Comparison of ENCODE assay signal across 8 mouse cellular contexts in the genomic region with DNA sequence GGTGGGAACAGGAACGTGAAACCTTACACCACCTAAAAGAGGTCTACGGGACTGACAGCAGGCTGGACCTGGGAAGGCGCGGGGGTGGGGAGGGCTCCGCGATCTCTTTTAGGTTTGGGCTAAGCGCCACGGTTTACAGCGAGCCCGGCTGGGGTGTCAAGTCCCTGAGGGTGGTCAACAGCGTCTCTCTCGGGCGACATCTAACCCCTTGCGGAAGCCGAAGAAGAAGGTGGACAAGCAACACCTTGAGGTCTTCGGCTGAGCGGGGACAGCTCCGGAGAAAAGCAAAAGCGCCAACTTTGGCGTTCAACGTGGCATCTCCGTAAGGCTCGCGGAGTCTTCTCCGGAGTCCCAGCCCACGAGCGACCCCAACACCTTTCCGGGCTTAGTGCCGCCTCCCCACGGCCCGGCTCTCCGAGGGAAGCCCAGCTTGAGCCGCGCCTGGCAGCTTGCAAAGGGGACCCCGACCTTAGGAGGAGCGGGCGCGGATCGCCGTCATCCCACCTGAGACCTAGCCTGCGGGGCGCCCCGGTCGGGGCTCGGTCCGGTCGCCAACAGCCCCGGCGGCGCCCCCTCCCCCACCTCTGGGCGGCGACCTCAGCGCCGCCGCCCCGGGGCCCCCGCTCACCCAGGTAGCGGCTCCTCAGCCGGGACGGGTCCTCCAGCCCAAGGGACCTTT. TPM values are rescaled to one million over a fixed set of nuclear protein-coding genes. Genes with fewer than 3 reads are reported as not detected.
DNase-seq lines count a peak whose midpoint lies in the region; ATAC-seq and TF ChIP-seq lines count a peak whose summit lies in the region.

No protein-coding gene starts in this region.

- H3K4me3 ChIP-seq in CH12.LX (replicated peaks in 1 of 3; ENCODE audit: low read depth in 2 of 3, low read length in 2 of 3, poor library complexity in 1 of 3): peak overlapping the region; percentile 77 to 97 (median 88)
- peak overlapping the region; percentile 94 for H3K4me3 ChIP-seq in forebrain, embryonic 10.5 days
- peak overlapping the region; percentile 85 for H3K4me3 ChIP-seq in heart, postnatal 0 days (ENCODE audit: low read depth, low read length)
- H3K4me3 ChIP-seq in liver, postnatal 0 days (ENCODE audit: low read depth, low read length): peak overlapping the region; percentile 98
- peak overlapping the region; percentile 94 for H3K4me3 ChIP-seq in neural tube, embryonic 14.5 days (ENCODE audit: low read depth, low read length)
- H3K4me3 ChIP-seq in thymus, adult 2 months (ENCODE audit: control insufficient read depth, insufficient read depth, low read length): peak overlapping the region; percentile 72

- TF ChIP-seq POLR2A in CH12.LX (IDR thresholded peaks at IDR 0.05; ENCODE audit: low read depth, low read length): no peak
- TF ChIP-seq POLR2A in thymus, adult 2 months (IDR thresholded peaks at IDR 0.05; ENCODE audit: control insufficient read depth, extremely low read depth, insufficient read depth, low read length, poor library complexity): no peak

- H3K4me1 ChIP-seq in CH12.LX (ENCODE audit: control insufficient read depth in 1 of 2, insufficient read depth in 2 of 2): peaks cover 0 to 12% of the 10 kb centered on the region in 2 experiments; a peak in 2 of 4 replicates
- H3K4me1 ChIP-seq in forebrain, embryonic 10.5 days: peaks cover 18% of the 10 kb centered on the region
- no peaks in the 10 kb centered on the region for H3K4me1 ChIP-seq in heart, postnatal 0 days (ENCODE audit: control insufficient read depth, insufficient read depth)
- H3K4me1 ChIP-seq in liver, postnatal 0 days (ENCODE audit: insufficient read depth): no peaks in the 10 kb centered on the region
- peaks cover 4% of the 10 kb centered on the region; the same call in 1 of the 2 replicates for H3K4me1 ChIP-seq in neural tube, embryonic 14.5 days (ENCODE audit: control insufficient read depth, insufficient read depth, low read length)
- peaks cover 6% of the 10 kb centered on the region for H3K4me1 ChIP-seq in thymus, adult 2 months (replicated peaks; ENCODE audit: control insufficient read depth, insufficient read depth, low read length)

- under 1% methylated on average over 60 of the region's 60 CpGs for WGBS in forebrain, embryonic 10.5 days
- under 1% methylated on average over 57 of the region's 60 CpGs for WGBS in heart, postnatal 0 days
- under 1% methylated on average over 51 of the region's 60 CpGs for WGBS in liver, postnatal 0 days (ENCODE audit: insufficient replicate concordance)
- WGBS in neural tube, embryonic 14.5 days: under 1% methylated on average over 57 of the region's 60 CpGs
- under 1% methylated on average over 60 of the region's 60 CpGs for WGBS in thymus, adult 2 months

- H3K9ac ChIP-seq in CH12.LX (ENCODE audit: insufficient read depth, low read depth): peak overlapping the region; percentile 79
- H3K9ac ChIP-seq in heart, postnatal 0 days (replicated peaks; ENCODE audit: low read depth, low read length): peak overlapping the region; percentile 80
- peak overlapping the region; percentile 99 for H3K9ac ChIP-seq in liver, postnatal 0 days (replicated peaks)
- peak overlapping the region; percentile 74 for H3K9ac ChIP-seq in neural tube, embryonic 14.5 days (replicated peaks; ENCODE audit: low read depth, low read length)

- peak overlapping the region; percentile 41; the same call in 1 of the 2 replicates for H3K27ac ChIP-seq in CH12.LX (ENCODE audit: insufficient read depth, low read depth)
- peak overlapping the region; percentile 92 for H3K27ac ChIP-seq in forebrain, embryonic 10.5 days
- H3K27ac ChIP-seq in heart, postnatal 0 days (ENCODE audit: low read depth): peak overlapping the region; percentile 99
- peak overlapping the region; percentile 99 for H3K27ac ChIP-seq in liver, postnatal 0 days (ENCODE audit: low read depth)
- H3K27ac ChIP-seq in neural tube, embryonic 14.5 days (ENCODE audit: low read depth, low read length): peak overlapping the region; percentile 98
- H3K27ac ChIP-seq in thymus, adult 2 months (ENCODE audit: control insufficient read depth, insufficient read depth, low read length): peak overlapping the region; percentile 24; the same call in 1 of the 2 replicates

- H3K9me3 ChIP-seq in CH12.LX (replicated peaks; ENCODE audit: low read length): no peaks in the 10 kb centered on the region
- no peaks in the 10 kb centered on the region for H3K9me3 ChIP-seq in forebrain, embryonic 10.5 days
- H3K9me3 ChIP-seq in heart, postnatal 0 days (replicated peaks; ENCODE audit: control insufficient read depth, low read length): no peaks in the 10 kb centered on the region
- H3K9me3 ChIP-seq in liver, postnatal 0 days (ENCODE audit: low read length): no peaks in the 10 kb centered on the region
- no peaks in the 10 kb centered on the region for H3K9me3 ChIP-seq in neural tube, embryonic 14.5 days (ENCODE audit: control insufficient read depth, low read length)

- dilution Hi-C loops in CH12.LX (cut with MboI; ENCODE audit: extremely low pct_ligation_motif_present, extremely low pct_unique_long_range_greater_than_20kb, low sequenced_read_pairs): no loop called here

- DNase-seq in CH12.LX (ENCODE audit: extremely low read depth): peak; percentile 33
- peak; percentile 50 for DNase-seq in c-Kit-negative CD71-positive TER-119-positive erythroid progenitor cells, embryonic 14.5 days (ENCODE audit: low read depth, low spot score)
- DNase-seq in forebrain, embryonic 10.5 days (ENCODE audit: extremely low spot score, low spot score): peak; percentile 55
- peak; percentile 67 for DNase-seq in heart, postnatal 0 days (ENCODE audit: low spot score)
- peak; percentile 67 to 79 for DNase-seq in kidney, postnatal 4 days
- peak; percentile 71 for DNase-seq in liver, postnatal 0 days
- DNase-seq in thymus, adult 2 months: peak; percentile 61

- H3K4me2 ChIP-seq in CH12.LX (ENCODE audit: insufficient read depth, low read depth, poor library complexity, severe bottlenecking): peak overlapping the region; percentile 76
- H3K4me2 ChIP-seq in heart, postnatal 0 days (ENCODE audit: low read depth, low read length): peak overlapping the region; percentile 73
- H3K4me2 ChIP-seq in liver, postnatal 0 days (ENCODE audit: low read depth, low read length): peak overlapping the region; percentile 74
- H3K4me2 ChIP-seq in neural tube, embryonic 14.5 days (ENCODE audit: low read depth, low read length): peak overlapping the region; percentile 92

- peak; percentile 1; the same call in 1 of the 2 replicates for ATAC-seq in heart, postnatal 0 days (ENCODE audit: insufficient read depth, low read depth)
- ATAC-seq in liver, postnatal 0 days: peak; percentile 3; the same call in 1 of the 2 replicates
- no peak for ATAC-seq in neural tube, embryonic 14.5 days (ENCODE audit: low read depth)

- peaks cover 2% of the 10 kb centered on the region for H3K79me2 ChIP-seq in CH12.LX (replicated peaks; ENCODE audit: control insufficient read depth, extremely low read depth, insufficient read depth, poor library complexity, severe bottlenecking)

- no peak; the same call in 1 of the 2 replicates for TF ChIP-seq RAD21 in CH12.LX (IDR thresholded peaks at IDR 0.05; ENCODE audit: low read depth, low read length)

- no peak for TF ChIP-seq EP300 in CH12.LX (IDR thresholded peaks at IDR 0.05; ENCODE audit: low read length)
- TF ChIP-seq EP300 in heart, postnatal 0 days (IDR thresholded peaks at IDR 0.05; ENCODE audit: low read depth): no peak
- no peak for TF ChIP-seq EP300 in liver, postnatal 0 days (IDR thresholded peaks at IDR 0.05; ENCODE audit: low read depth)

- TF ChIP-seq CTCF in CH12.LX (conservative IDR thresholded peaks at IDR 0.05 in 1 of 2, IDR thresholded peaks at IDR 0.05 in 1 of 2; ENCODE audit: low read depth in 2 of 2, low read length in 2 of 2): peak in 1 of 2 experiments; percentile 8; a peak in 1 of 4 replicates
- no peak for TF ChIP-seq CTCF in heart, postnatal 0 days (IDR thresholded peaks at IDR 0.05; ENCODE audit: low read depth)
- no peak for TF ChIP-seq CTCF in liver, postnatal 0 days (IDR thresholded peaks at IDR 0.05; ENCODE audit: low read depth)
- no peak for TF ChIP-seq CTCF in thymus, adult 2 months (IDR thresholded peaks at IDR 0.05; ENCODE audit: borderline replicate concordance, control insufficient read depth, extremely low read depth, insufficient read depth, low read length, poor library complexity)

- H3K27me3 ChIP-seq in CH12.LX (replicated peaks): no peaks in the 10 kb centered on the region
- H3K27me3 ChIP-seq in forebrain, embryonic 10.5 days (ENCODE audit: poor library complexity, severe bottlenecking): no peaks in the 10 kb centered on the region
- no peaks in the 10 kb centered on the region for H3K27me3 ChIP-seq in heart, postnatal 0 days (ENCODE audit: control insufficient read depth, insufficient read depth, low read length)
- H3K27me3 ChIP-seq in liver, postnatal 0 days (ENCODE audit: insufficient read depth, low read length): no peaks in the 10 kb centered on the region
- no peaks in the 10 kb centered on the region for H3K27me3 ChIP-seq in neural tube, embryonic 14.5 days (ENCODE audit: control insufficient read depth, insufficient read depth, low read length)
- no peaks in the 10 kb centered on the region for H3K27me3 ChIP-seq in thymus, adult 2 months (ENCODE audit: control insufficient read depth, insufficient read depth, low read length)

- no peaks in the 10 kb centered on the region for H3K36me3 ChIP-seq in CH12.LX (replicated peaks in 1 of 2; ENCODE audit: control insufficient read depth in 1 of 2, insufficient read depth in 1 of 2, low read length in 1 of 2)
- no peaks in the 10 kb centered on the region for H3K36me3 ChIP-seq in forebrain, embryonic 10.5 days (replicated peaks)
- no peaks in the 10 kb centered on the region for H3K36me3 ChIP-seq in heart, postnatal 0 days (replicated peaks; ENCODE audit: control insufficient read depth, insufficient read depth, low read length)
- no peaks in the 10 kb centered on the region for H3K36me3 ChIP-seq in liver, postnatal 0 days (replicated peaks; ENCODE audit: insufficient read depth, low read length)
- no peaks in the 10 kb centered on the region for H3K36me3 ChIP-seq in neural tube, embryonic 14.5 days (ENCODE audit: control insufficient read depth, insufficient read depth, low read length)
- H3K36me3 ChIP-seq in thymus, adult 2 months (ENCODE audit: control insufficient read depth, insufficient read depth, low read length): no peaks in the 10 kb centered on the region

- in situ Hi-C loops in CH12.LX (cut with MboI; ENCODE audit: low pct_ligation_motif_present, low pct_unique_long_range_greater_than_20kb, low sequenced_read_pairs): no loop called here

RNA-seq across cellular contexts. Expression of gene Dcaf6, which starts 0.6 kb away (rescaled TPM):
- total RNA-seq in CH12.LX (2012; rRNA removed) (3.1 and 4.1 TPM in 2 replicates), CH12.LX (2014; rRNA removed) (4.1 and 4.3 TPM in 2 replicates)
- polyA plus RNA-seq in CH12.LX (2012; ENCODE audit: insufficient read length, low read depth): 3.7 and 6.1 TPM in 2 replicates
- 5.8 and 6.5 TPM in 2 replicates for polyA plus RNA-seq in forebrain, embryonic 10.5 days (2016; fragmentation: Nextera tagmentation; extraction: Ambion mirVana)
- total RNA-seq in heart, postnatal 0 days (2014; rRNA removed; ENCODE audit: low replicate concordance): 24.1 and 36.8 TPM in 2 replicates
- polyA plus RNA-seq in heart, postnatal 0 days (2015; fragmentation: Nextera tagmentation; extraction: Ambion mirVana): 19.2 and 21.5 TPM in 2 replicates
- 17.0 and 17.4 TPM in 2 replicates for polyA plus RNA-seq in liver, postnatal 0 days (2015; fragmentation: Nextera tagmentation; extraction: Ambion mirVana)
- polyA plus RNA-seq in neural tube, embryonic 14.5 days (2014; fragmentation: Nextera tagmentation; extraction: Ambion mirVana): 19.3 and 20.8 TPM in 2 replicates
- 23.4 and 25.5 TPM in 2 replicates for polyA plus RNA-seq in thymus, adult 2 months (2012; rRNA removed)

RNA-seq across cellular contexts. Expression of gene Mpc2, which starts 0.8 kb away (rescaled TPM):
- total RNA-seq in CH12.LX (2012; rRNA removed) (44.0 and 50.6 TPM in 2 replicates), CH12.LX (2014; rRNA removed) (55.8 and 69.2 TPM in 2 replicates)
- polyA plus RNA-seq in CH12.LX (2012; ENCODE audit: insufficient read length, low read depth): 32.3 and 32.5 TPM in 2 replicates
- polyA plus RNA-seq in forebrain, embryonic 10.5 days (2016; fragmentation: Nextera tagmentation; extraction: Ambion mirVana): 79.7 and 90.0 TPM in 2 replicates
- total RNA-seq in heart, postnatal 0 days (2014; rRNA removed; ENCODE audit: low replicate concordance): 299 and 382 TPM in 2 replicates
- polyA plus RNA-seq in heart, postnatal 0 days (2015; fragmentation: Nextera tagmentation; extraction: Ambion mirVana): 840 and 915 TPM in 2 replicates
- 858 and 927 TPM in 2 replicates for polyA plus RNA-seq in liver, postnatal 0 days (2015; fragmentation: Nextera tagmentation; extraction: Ambion mirVana)
- polyA plus RNA-seq in neural tube, embryonic 14.5 days (2014; fragmentation: Nextera tagmentation; extraction: Ambion mirVana): 221 and 254 TPM in 2 replicates
- 63.8 and 68.5 TPM in 2 replicates for polyA plus RNA-seq in thymus, adult 2 months (2012; rRNA removed)

RNA-seq across cellular contexts. Expression of gene Adcy10, which starts 25.3 kb away (rescaled TPM):
- total RNA-seq in CH12.LX (2012; rRNA removed) (0.13 TPM in 1 of 2 replicates, not detected in the other), CH12.LX (2014; rRNA removed) (not detected in 2 replicates)
- not detected in 2 replicates for polyA plus RNA-seq in CH12.LX (2012; ENCODE audit: insufficient read length, low read depth)
- polyA plus RNA-seq in forebrain, embryonic 10.5 days (2016; fragmentation: Nextera tagmentation; extraction: Ambion mirVana): 0.11 TPM in 1 of 2 replicates, not detected in the other
- total RNA-seq in heart, postnatal 0 days (2014; rRNA removed; ENCODE audit: low replicate concordance): not detected in 2 replicates
- polyA plus RNA-seq in heart, postnatal 0 days (2015; fragmentation: Nextera tagmentation; extraction: Ambion mirVana): not detected in 2 replicates
- polyA plus RNA-seq in liver, postnatal 0 days (2015; fragmentation: Nextera tagmentation; extraction: Ambion mirVana): 0.08 and 0.19 TPM in 2 replicates
- polyA plus RNA-seq in neural tube, embryonic 14.5 days (2014; fragmentation: Nextera tagmentation; extraction: Ambion mirVana): 0.28 and 0.66 TPM in 2 replicates
- polyA plus RNA-seq in thymus, adult 2 months (2012; rRNA removed): 0.18 and 0.27 TPM in 2 replicates

Comparison
In these comparisons a context has a peak if more than half of its experiments do, and no peak if none do; other contexts are left out.
1. H3K27ac ChIP-seq: peak in every context shown above with its lines; median percentile 99 in heart, postnatal 0 days; 99 in liver, postnatal 0 days; 98 in neural tube, embryonic 14.5 days; 92 in forebrain, embryonic 10.5 days; 41 in CH12.LX; 24 in thymus, adult 2 months.